ENCODE assay signal across 8 mouse cellular contexts in the genomic region with DNA sequence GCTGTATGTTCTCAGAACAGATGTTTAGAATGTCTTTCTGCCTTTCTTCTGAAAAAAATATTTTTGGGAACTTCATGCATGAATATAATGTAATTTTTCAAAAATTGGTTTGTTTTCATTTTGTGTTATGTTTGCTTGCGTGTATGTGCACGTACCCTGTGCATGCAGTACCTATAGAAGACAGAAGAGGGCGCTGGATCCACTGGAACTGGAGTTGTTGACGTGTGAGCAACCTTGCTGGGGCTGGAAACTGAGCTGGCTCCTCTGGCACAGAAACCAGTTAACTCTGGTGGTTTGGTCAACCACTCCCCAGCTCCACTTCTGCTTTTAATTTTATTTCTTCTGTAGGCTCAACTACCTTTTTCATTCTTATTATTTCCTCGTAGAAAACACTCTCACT.
A peak's percentile ranks its signal among the peaks of the same experiment; 100 is the strongest.
DNase-seq lines count a peak whose midpoint lies in the region; ATAC-seq and TF ChIP-seq lines count a peak whose summit lies in the region.

No protein-coding gene starts in this region.

- no peak overlapping the region for H3K4me3 ChIP-seq in liver, adult 2 months (ENCODE audit: insufficient read depth, low read depth, low read length)
- H3K4me3 ChIP-seq in lung, postnatal 0 days (ENCODE audit: low read depth, low read length), result no peak overlapping the region

- no peak for TF ChIP-seq POLR2A in liver, adult 2 months (IDR thresholded peaks at IDR 0.05; ENCODE audit: extremely low read depth, insufficient read depth, low read length)

- H3K9me3 ChIP-seq in lung, postnatal 0 days (ENCODE audit: low read length), result no peaks in the 10 kb centered on the region

- no peaks in the 10 kb centered on the region for H3K79me2 ChIP-seq in liver, adult 2 months (ENCODE audit: control insufficient read depth, insufficient read depth, low read length)

- H3K27ac ChIP-seq in liver, adult 2 months (replicated peaks; ENCODE audit: insufficient read depth, low read depth, low read length), result no peak overlapping the region
- no peak overlapping the region for H3K27ac ChIP-seq in lung, postnatal 0 days (ENCODE audit: low read length)

- peak; percentile 43; the same call in 1 of the 2 replicates for TF ChIP-seq CTCF in liver, adult 2 months (IDR thresholded peaks at IDR 0.05; ENCODE audit: low read depth, low read length)
- TF ChIP-seq CTCF in lung, postnatal 0 days (IDR thresholded peaks at IDR 0.05), result peak; percentile 60

- H3K4me1 ChIP-seq in liver, adult 2 months (ENCODE audit: control insufficient read depth, insufficient read depth, low read length), result no peaks in the 10 kb centered on the region
- no peaks in the 10 kb centered on the region for H3K4me1 ChIP-seq in lung, postnatal 0 days (ENCODE audit: insufficient read depth, low read depth, low read length)

- H3K27me3 ChIP-seq in liver, adult 2 months (ENCODE audit: control insufficient read depth, insufficient read depth, low read length), result no peaks in the 10 kb centered on the region
- no peaks in the 10 kb centered on the region for H3K27me3 ChIP-seq in lung, postnatal 0 days (replicated peaks; ENCODE audit: insufficient read depth, low read length)

- 60% methylated on average over 5 of the region's 5 CpGs for WGBS in liver, adult 2 months
- WGBS in lung, postnatal 0 days, result 64% methylated on average over 5 of the region's 5 CpGs

- DNase-seq in adrenal gland, postnatal 14 days, result peak; percentile 14
- no peak for DNase-seq in adrenal gland, postnatal 4 days (ENCODE audit: low spot score in 2 of 2)
- peak; percentile 29 for DNase-seq in liver, adult 2 months (ENCODE audit: extremely low read depth, low read depth, low spot score)
- DNase-seq in liver (no peak), ZHBTc4 (ENCODE audit: low read depth, low spot score) (peak; percentile 81)
- no peak for DNase-seq in lung, postnatal 0 days (ENCODE audit: low spot score)
- no peak for DNase-seq in cerebellum, adult 11-12 months
- DNase-seq in heart, adult 9 months (ENCODE audit: low spot score in 2 of 2), result no peak

- no peaks in the 10 kb centered on the region for H3K36me3 ChIP-seq in liver, adult 2 months (ENCODE audit: control insufficient read depth, insufficient read depth, low read length)
- H3K36me3 ChIP-seq in lung, postnatal 0 days (ENCODE audit: insufficient read depth, low read length), result no peaks in the 10 kb centered on the region

- no peak overlapping the region for H3K4me2 ChIP-seq in lung, postnatal 0 days (replicated peaks; ENCODE audit: low read depth, low read length)

- no peak for TF ChIP-seq EP300 in lung, postnatal 0 days (IDR thresholded peaks at IDR 0.05)

- ATAC-seq in lung, postnatal 0 days, result no peak

- no peak overlapping the region for H3K9ac ChIP-seq in liver, adult 2 months (ENCODE audit: low read depth, low read length)
- no peak overlapping the region for H3K9ac ChIP-seq in lung, postnatal 0 days (replicated peaks; ENCODE audit: low read depth)

Comparison
In these comparisons a context has a peak if more than half of its experiments do, and no peak if none do; other contexts are left out.
1. DNase-seq: peak in adrenal gland, postnatal 14 days (single experiment), liver, adult 2 months (single experiment) and ZHBTc4 (single experiment); none in adrenal gland, postnatal 4 days (0 of 2), liver (single experiment), lung, postnatal 0 days (single experiment), cerebellum, adult 11-12 months (single experiment) and heart, adult 9 months (0 of 2).